Mouse (Mus musculus) hindbrain, postnatal 0 days (tissue): ENCODE results near the gene Tmem88b. TPM values are rescaled to one million over a fixed set of nuclear protein-coding genes. Genes with fewer than 3 reads are reported as not detected.
"Not testable (repeated sequence)": the region's sequence is repeated elsewhere in the genome, so short reads cannot be mapped to it uniquely, and the experiment has no call there.

ENCODE experiments used
- ATAC-seq: fragments of 200-750 bp; cut with Nextera tagmentation; 2 replicates; pipeline ENCODE4 v1.8.0; 2017; ENCODE audit warnings: mild to moderate bottlenecking, moderate TSS enrichment, moderate library complexity
- DNase-seq: peaks from one replicate; pipeline ENCODE4 v3.0.0-alpha.2; 2015; ENCODE audit warnings: low spot score
- H3K27ac ChIP-seq: fragments of 300-500 bp; sonication (generic); 2 replicates; pipeline ENCODE4 v1.5.1; 2014; ENCODE audit warnings: mild to moderate bottlenecking
- H3K27me3 ChIP-seq: fragments of 300-500 bp; sonication (generic); 2 replicates; pipeline ENCODE4 v1.6.1; 2014; ENCODE audit warnings: low read length, mixed read lengths; ENCODE audit not compliant: insufficient read depth
- H3K36me3 ChIP-seq: fragments of 300-500 bp; sonication (generic); 2 replicates; pipeline ENCODE4 v1.6.1; 2014; ENCODE audit warnings: low read length, mixed read lengths; ENCODE audit not compliant: insufficient read depth
- H3K4me1 ChIP-seq: fragments of 300-500 bp; sonication (generic); 2 replicates; pipeline ENCODE4 v1.6.1; 2014; ENCODE audit warnings: antibody characterized with exemption, low read length, mixed read lengths; ENCODE audit not compliant: insufficient read depth
- H3K4me2 ChIP-seq: fragments of 300-500 bp; sonication (generic); 2 replicates; pipeline ENCODE4 v1.6.1; 2014; ENCODE audit warnings: low read depth, mild to moderate bottlenecking, low read length, moderate library complexity, mixed read lengths
- H3K4me3 ChIP-seq: fragments of 300-500 bp; sonication (generic); 2 replicates; pipeline ENCODE4 v1.5.1; 2014; ENCODE audit warnings: low read length
- H3K9ac ChIP-seq: fragments of 300-500 bp; sonication (generic); replicated peaks from 2 replicates; pipeline ENCODE4 v1.6.1; 2014; ENCODE audit warnings: mild to moderate bottlenecking, low read length, moderate library complexity, mixed read lengths
- H3K9me3 ChIP-seq: fragments of 300-500 bp; sonication (generic); 2 replicates; pipeline ENCODE4 v1.6.1; 2016; ENCODE audit warnings: low read length, mixed read lengths
- CTCF ChIP-seq: IDR thresholded peaks from 2 replicates; pipeline ENCODE4 v1.5.1; 2016; ENCODE audit warnings: antibody characterized with exemption, control low read depth, low read depth
- WGBS: fragments of 180-500 bp; shearing (Covaris S2); extraction: QIAGEN DNeasy Blood & Tissue Kit; methylation state at CpG from one replicate; pipeline ENCODE4 v1.1.7; 2014; 5-methylcytosine and 5-hydroxymethylcytosine counted together
- polyA plus RNA-seq: library from polyadenylated mRNA; unstranded; fragments of >200 nt; fragmentation: Nextera tagmentation; extraction: Ambion mirVana; gene quantifications from 2 replicates; pipeline ENCODE4 v1.2.1, GENCODE M21; 2015
- total RNA-seq: library from RNA; depleted of rRNA; stranded (reverse); fragments of >200 nt; gene quantifications from 2 replicates; pipeline ENCODE4 v1.2.3, GENCODE M21; 2014

Tmem88b gene
- total and polyA plus RNA-seq, 2 experiments from 2014 or later, result 1.2 to 2.3 TPM

DNA sequence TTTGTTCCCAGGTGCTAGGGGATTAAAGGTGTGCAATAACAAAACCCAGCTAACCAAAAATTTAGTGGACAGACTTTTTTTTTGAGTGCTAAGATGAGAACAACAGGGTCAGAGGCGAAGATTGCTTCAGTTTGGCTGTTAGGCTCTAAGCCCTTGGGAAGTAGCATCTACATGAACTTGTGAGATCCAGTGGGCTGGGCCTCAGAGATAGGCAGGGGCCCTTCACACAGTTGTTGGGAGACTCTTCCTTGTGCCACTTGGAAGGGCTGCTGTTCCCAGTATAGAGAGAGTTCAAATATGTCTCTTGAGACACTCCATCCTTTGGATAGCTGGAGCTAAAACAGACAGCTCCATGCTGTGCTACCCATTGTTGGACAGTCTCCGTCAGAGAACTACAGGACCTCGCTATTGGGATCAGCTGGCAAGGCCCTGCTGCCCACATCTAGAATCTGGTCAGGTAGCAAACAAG, 4.4 kb upstream of the Tmem88b start, which contains the start of gene Ankrd65:
Gene Ankrd65, plus strand, starts transcription at position 419 of the 469 bp plus-strand sequence.
- Histone ChIP-seq H3K27ac (no peak within 1 kb of the TSS), H3K4me1 (no peaks in the 10 kb centered on the region; the same call in 1 of the 2 replicates), H3K36me3 (no peaks in the 10 kb centered on the region), H3K4me2 (no peak within 1 kb of the TSS), H3K4me3 (no peak within 1 kb of the TSS), H3K27me3 (no peaks in the 10 kb centered on the region), H3K9ac (no peak within 1 kb of the TSS), H3K9me3 (no peaks in the 10 kb centered on the region)
- TF ChIP-seq CTCF, result no peak
- ATAC-seq, result no peak
- DNase-seq, result no peak
- WGBS, result 63% methylated on average over 3 of the region's 3 CpGs

DNA sequence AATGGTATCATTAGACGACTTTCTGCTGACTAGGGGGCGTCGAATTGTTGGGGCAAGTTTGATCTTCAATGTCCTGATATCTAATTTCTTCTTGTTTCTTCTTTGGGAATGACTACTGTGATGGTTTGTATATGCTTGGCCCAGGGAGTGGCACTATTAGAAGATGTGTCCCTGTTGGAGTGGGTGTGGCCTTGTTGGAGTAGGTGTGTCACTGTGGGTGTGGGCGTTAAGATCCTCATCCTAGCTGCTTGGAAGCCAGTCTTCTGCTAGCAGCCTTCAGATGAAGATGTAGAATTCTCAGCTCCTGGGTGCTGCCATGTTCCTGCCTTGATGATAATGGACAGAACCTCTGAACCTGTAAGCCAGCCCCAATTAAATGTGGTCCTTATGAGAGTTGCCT, 3.2 kb upstream of the Tmem88b start:
- H3K4me3 ChIP-seq, H3K36me3 ChIP-seq, H3K27me3 ChIP-seq, H3K9ac ChIP-seq, H3K4me1 ChIP-seq, H3K4me2 ChIP-seq, H3K27ac ChIP-seq, ATAC-seq, DNase-seq, H3K9me3 ChIP-seq: not testable (repeated sequence)
- WGBS, result 82% methylated on average over 4 of the region's 4 CpGs

DNA sequence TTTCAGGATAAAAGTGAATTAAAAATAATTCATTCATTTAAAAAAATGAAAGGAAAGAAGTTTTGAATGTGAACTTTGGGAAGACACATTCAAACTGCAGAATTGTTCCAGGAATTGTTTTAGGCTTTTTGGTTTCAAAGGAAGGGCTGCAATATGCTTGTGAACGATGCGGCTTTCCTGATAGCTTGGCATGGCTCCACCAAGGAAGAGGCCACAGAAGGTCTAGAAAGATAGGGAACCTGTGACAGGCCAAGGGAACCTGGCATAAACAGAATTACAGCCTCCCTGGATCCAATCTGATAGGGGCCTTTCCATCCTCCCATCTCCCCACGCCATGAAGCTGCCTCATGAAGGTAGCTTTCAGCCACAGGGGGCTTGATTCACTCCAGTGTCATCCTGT, 2.6 kb upstream of the Tmem88b start:
- no peak for ATAC-seq
- Histone ChIP-seq H3K27ac (no peak overlapping the region), H3K9ac (no peak overlapping the region), H3K4me3 (no peak overlapping the region), H3K9me3 (no peaks in the 10 kb centered on the region), H3K4me2 (no peak overlapping the region), H3K4me1 (no peaks in the 10 kb centered on the region; the same call in 1 of the 2 replicates), H3K27me3 (no peaks in the 10 kb centered on the region), H3K36me3 (no peaks in the 10 kb centered on the region)
- no peak for DNase-seq
- WGBS, result 77% methylated on average over 3 of the region's 3 CpGs
- no peak for TF ChIP-seq CTCF

DNA sequence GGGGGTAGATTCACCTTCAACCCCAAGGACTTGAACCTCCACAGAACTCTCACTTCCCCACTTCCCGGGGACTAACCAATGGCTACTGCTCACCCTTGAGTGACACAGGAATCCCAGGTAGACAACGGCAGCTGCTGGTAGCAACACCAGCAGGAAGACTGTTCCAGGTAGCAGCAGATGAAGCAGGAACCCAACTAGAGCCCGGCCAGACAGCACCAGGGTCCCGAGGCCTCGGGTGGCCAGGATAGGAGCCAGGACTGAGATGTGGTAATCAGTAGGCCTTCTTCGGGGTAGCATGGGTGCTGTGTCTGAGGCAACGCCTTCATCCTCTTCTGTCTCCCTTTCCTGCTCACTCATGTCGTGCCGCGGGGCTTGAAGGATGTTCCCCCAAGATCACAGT, 428 bp downstream of the Tmem88b start:
- no peaks in the 10 kb centered on the region for H3K9me3 ChIP-seq
- no peaks in the 10 kb centered on the region for H3K27me3 ChIP-seq
- no peak overlapping the region for H3K27ac ChIP-seq
- WGBS, result 85% methylated on average over 7 of the region's 10 CpGs
- H3K36me3 ChIP-seq, result no peaks in the 10 kb centered on the region
- no peak for TF ChIP-seq CTCF
- ATAC-seq (no peak), DNase-seq (no peak)
- no peaks in the 10 kb centered on the region; the same call in 1 of the 2 replicates for H3K4me1 ChIP-seq
- peak overlapping the region; percentile 23; the same call in 1 of the 2 replicates for H3K4me2 ChIP-seq
- H3K4me3 ChIP-seq, result no peak overlapping the region
- no peak overlapping the region for H3K9ac ChIP-seq

DNA sequence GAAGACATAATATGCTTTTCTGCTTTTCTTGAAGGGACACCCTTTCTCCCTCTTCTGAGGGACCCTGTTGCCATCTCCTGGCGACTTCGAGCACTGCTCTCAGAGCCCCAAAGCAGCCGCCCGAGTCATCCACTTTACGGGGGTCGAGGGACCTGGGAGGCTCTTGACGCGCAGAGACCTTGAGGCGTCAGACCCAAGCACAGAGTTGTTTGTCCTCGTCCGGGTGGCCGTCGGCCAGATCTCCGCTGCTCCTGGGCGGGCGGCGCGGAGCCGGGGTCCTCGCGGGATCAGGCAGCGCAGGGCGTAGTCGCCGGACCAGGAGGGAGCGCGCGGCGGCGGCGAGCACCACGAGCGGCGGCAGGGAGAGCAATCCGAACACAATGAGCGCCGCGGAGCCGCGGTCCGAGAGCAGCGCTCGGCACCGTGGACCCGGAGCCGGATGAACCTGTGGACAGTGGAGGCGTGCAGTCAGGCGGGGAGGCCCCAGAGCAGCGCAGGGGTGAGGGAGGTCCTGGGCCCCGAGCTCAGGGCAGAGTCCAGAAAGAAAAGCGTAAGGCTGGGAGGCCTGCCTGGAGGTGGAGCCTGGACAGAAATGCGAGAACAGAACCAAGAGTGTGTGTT, 1.5 kb downstream of the Tmem88b start:
- H3K9me3 ChIP-seq, result no peaks in the 10 kb centered on the region
- H3K4me1 ChIP-seq, result no peaks in the 10 kb centered on the region; the same call in 1 of the 2 replicates
- ATAC-seq, result peak; percentile 93

DNA sequence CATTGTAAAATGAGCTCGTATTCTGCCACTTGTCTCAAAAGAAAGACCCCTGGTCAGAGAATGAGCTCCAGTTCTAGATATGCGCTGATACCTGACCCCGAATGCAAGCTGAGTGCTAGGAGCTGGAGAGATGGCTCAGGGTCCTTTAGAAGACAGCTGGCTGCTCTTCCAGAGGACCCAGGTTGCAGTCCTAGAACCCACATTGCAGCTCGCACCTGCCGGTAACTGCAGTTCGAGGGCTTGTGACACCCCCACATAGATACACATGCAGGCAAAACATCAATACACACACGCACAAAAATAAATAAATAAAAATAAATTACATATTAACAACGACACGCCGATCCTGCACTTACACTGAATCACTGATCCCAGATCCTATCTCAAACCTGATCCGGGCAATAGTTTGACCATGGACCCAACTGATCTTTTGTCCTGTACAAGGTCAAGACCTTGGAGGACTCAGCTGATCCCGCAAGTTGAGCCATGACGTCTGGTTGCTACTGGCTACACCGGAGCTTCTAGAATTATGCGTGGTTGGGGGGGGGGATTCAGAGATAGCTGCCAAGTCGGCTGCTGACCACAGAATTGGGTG, 2.1 kb downstream of the Tmem88b start:
- 0 out of 2 replicates have a peak, but pooled peaks have one; percentile 4 for ATAC-seq
- no peak for TF ChIP-seq CTCF
- peak overlapping the region; percentile 83 for H3K27ac ChIP-seq
- H3K27me3 ChIP-seq, result no peaks in the 10 kb centered on the region
- H3K4me1 ChIP-seq, result no peaks in the 10 kb centered on the region; the same call in 1 of the 2 replicates
- peak overlapping the region; percentile 61 for H3K4me2 ChIP-seq
- no peaks in the 10 kb centered on the region for H3K36me3 ChIP-seq
- peak overlapping the region; percentile 50 for H3K4me3 ChIP-seq
- no peak for DNase-seq
- WGBS, result 30% methylated on average over 16 of the region's 16 CpGs
- H3K9me3 ChIP-seq, result no peaks in the 10 kb centered on the region
- peak overlapping the region; percentile 67 for H3K9ac ChIP-seq

More for the DNA sequence above, 1.5 kb downstream of the Tmem88b start:
- H3K27me3 ChIP-seq, result no peaks in the 10 kb centered on the region
- TF ChIP-seq CTCF, result peak; percentile 80
- H3K4me3 ChIP-seq, result peak overlapping the region; percentile 50
- H3K4me2 ChIP-seq, result peak overlapping the region; percentile 61
- peak overlapping the region; percentile 83 for H3K27ac ChIP-seq
- peak overlapping the region; percentile 67 for H3K9ac ChIP-seq
- peak; percentile 91 for DNase-seq
- 3% methylated on average over 52 of the region's 52 CpGs for WGBS
- H3K36me3 ChIP-seq, result no peaks in the 10 kb centered on the region

DNA sequence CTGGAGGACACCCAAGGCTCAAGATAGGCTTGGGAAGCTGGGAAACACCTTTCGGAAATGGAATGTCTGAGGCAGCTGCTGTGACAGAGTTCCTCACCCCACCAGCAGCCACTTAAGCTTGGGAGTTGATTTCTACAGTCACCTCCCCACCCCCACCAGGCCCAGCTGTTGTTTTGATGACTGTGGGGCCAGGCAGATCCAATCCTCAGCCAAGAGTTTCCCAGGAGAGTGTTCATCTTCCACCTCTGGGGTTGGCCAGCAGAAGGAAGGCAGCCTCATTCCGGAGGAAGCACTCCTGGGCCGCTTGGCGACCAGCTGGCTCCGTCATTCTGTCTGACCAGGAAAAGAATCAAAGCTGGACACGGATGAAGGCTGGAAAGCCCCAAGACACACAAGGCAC, 4.8 kb downstream of the Tmem88b start:
- Histone ChIP-seq H3K9me3 (no peaks in the 10 kb centered on the region), H3K4me1 (no peaks in the 10 kb centered on the region; the same call in 1 of the 2 replicates), H3K36me3 (no peaks in the 10 kb centered on the region), H3K4me2 (no peak overlapping the region), H3K27ac (no peak overlapping the region), H3K9ac (no peak overlapping the region), H3K4me3 (no peak overlapping the region), H3K27me3 (no peaks in the 10 kb centered on the region)
- WGBS, result 16% methylated on average over 6 of the region's 6 CpGs
- TF ChIP-seq CTCF, result no peak
- no peak for ATAC-seq
- peak; percentile 48 for DNase-seq
